Mouse (Mus musculus) bone marrow macrophage, adult 2 months (primary cell): Measurements from ENCODE around the gene Rhbg.

Experiments used
- CTCF ChIP-seq: IDR thresholded peaks from 2 replicates; pipeline ENCODE4 v1.5.1; 2012; ENCODE audit warnings: low read depth, mild to moderate bottlenecking, low read length, moderate library complexity
- POLR2A ChIP-seq: IDR thresholded peaks from 2 replicates; pipeline ENCODE4 v1.6.1; 2012; ENCODE audit warnings: mild to moderate bottlenecking, low read depth, low read length, borderline replicate concordance

GRCm38 (mm10) chr3:88291970-88292369 is 37.5 kb upstream of the Rhbg start:
- TF ChIP-seq CTCF (no peak), POLR2A (no peak)
